Mouse (Mus musculus) hematopoietic stem cell, adult 5-6 weeks (primary cell): ENCODE measurements at regions not wholly inside any gene's neighbourhood (a gene's known extent, or its start where the extent isn't known, plus 50 kb on each side); places are given as distances from the start of the nearest gene placed in this dataset.
A peak's percentile ranks its signal among the peaks of the same experiment; 100 is the strongest.

Source experiments
- ATAC-seq, 2 experiments: fragments of 125-278 bp in 1 of 2; replicated peaks in 1 of 2; 2 replicates each; pipeline ENCODE4 v1.8.0; 2016 to 2017; ENCODE audit warnings: inconsistent platforms in 2 of 2, mild to moderate bottlenecking in 2 of 2, moderate number of reproducible peaks in 2 of 2, low read depth in 1 of 2, moderate TSS enrichment in 1 of 2; ENCODE audit not compliant: low FRiP score in 2 of 2, poor library complexity in 2 of 2, severe bottlenecking in 2 of 2, insufficient read depth in 1 of 2, low TSS enrichment in 1 of 2

DNA sequence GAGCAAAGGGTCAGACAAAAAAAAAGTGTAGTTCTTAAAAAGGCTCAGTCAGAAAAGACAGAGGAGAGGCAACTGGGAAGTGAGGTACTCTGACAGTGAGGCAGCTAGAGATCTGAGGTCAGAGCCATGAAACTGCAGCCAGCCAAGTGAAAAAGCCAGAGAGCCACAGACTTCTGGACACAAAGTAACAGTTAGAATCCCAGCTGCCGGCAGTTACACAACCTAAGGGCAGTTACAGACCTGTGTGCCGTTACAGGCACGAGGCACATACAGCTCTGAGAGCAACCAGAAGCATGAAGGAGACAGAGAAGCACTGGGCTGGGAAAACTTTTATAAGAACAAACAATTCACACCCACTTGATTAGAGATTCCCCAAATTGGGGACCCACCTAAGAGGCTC lies 94.9 kb upstream of the Kdm8 start:
- no peak for ATAC-seq

DNA sequence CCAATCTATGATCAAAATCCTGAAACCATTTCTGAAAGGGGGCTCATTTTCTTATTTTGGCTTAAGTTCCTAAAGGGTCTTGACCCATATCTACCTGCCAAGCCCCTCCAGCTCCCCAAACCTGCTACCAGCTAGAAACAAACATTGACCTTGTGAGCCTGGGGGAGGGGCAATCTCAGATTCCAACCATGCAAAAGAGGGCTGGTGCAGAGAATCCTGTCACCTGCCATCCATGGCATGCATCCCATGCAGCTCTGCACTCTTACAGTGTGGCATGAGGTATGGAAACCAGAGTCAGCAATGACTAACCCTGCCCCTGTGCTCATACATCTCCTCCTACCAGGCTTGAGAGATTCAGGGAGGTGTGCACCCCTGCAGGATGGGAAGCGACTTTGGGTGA lies 90.3 kb upstream of the Kdm8 start:
- ATAC-seq = no peak

DNA sequence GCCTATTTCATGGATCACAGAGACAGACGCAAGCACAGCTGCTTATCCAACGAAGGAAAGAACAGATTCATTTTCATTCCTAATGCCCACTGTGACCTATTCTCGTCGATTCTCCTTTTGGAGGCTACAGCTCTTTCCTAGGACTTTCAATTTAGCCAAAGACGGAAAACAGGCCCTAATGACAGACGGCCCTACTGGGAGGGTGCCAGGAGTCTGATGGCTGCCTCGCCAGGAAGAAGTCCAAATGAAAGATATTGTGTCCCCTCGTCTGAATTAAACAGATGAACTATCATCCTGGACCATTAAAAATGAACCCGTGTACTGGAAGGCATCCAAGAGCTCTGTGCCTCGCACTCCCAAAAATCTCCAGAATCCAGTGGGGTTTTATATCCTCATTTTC lies 89.5 kb upstream of the Kdm8 start:
- no peak for ATAC-seq

DNA sequence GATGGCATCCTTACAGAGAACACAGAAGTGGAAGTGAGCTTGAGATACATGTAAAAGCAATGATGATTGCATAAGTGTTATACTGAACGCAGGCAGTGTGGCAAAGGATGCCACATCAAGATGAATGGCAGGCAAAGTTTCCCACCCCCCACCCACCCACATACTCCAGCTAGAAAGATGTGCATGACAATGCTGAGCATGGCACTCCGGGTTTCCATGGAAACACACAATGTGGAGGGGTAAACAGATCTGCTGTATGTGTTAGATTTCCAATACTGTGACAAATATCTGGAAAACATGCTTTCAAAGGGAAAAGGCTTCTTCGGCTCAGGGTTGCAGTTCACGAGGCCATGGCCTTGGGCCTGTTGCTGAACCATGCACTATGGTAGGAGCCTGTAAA lies 86.5 kb upstream of the Kdm8 start:
- no peak for ATAC-seq

DNA sequence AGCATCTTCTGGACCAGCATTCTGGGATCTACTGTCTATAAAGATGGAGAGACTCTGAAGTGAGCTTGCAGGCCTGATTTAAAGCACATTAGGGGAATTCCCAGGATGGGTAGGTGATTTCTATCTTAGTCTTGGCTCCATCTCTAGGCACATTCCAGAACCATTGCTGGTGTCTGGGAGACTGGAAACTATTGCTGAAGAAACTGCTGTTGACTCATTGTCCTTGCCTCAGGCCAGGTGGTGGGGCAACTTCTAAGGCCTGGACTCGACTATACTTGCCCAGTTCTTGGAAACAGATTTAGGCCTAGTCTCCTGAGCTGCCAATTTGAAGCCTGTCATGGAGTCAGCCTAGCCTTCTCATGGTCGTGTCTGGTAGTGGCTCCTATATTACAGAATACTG lies 61.5 kb upstream of the Kdm8 start:
- no peak for ATAC-seq

DNA sequence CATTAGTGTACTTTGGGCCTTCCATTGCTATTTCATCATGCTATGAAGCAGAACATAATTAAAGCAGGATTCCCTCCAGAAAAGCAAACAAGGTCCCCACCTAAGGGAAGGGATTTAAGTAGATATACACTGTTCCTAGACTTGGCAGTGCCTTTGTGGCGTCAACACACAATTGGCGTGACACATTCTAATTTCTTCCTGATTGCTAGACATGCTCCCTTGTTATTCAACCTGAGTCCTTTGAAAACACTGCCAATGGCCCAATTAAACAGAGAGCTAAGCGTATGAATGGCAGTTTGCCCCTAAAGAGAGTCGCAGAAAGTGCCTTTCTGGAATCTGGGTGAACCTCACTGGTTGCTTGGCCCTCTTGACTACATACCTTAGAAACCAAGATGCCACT lies 60.3 kb upstream of the Kdm8 start:
- no peak for ATAC-seq

DNA sequence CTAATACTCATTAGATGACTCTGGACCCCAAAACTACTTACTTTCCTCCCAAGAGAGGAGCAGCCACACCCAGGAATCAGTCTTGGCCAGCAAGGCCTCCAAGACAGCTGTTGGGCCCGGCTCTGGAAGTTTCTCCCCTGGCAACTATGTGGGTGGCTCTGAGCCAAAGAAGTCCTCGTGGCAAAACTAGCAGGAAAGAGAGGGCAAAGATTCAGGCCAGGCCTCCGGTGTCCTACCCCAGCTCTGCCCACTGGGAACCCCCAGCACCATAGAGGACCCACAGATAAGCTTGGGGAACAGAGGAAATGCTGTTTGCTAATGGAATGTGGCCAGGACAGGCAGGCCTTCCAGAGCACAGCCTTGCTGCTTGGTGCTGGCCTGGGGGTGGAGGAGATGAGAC lies 51.9 kb upstream of the Kdm8 start:
- no peak for ATAC-seq

DNA sequence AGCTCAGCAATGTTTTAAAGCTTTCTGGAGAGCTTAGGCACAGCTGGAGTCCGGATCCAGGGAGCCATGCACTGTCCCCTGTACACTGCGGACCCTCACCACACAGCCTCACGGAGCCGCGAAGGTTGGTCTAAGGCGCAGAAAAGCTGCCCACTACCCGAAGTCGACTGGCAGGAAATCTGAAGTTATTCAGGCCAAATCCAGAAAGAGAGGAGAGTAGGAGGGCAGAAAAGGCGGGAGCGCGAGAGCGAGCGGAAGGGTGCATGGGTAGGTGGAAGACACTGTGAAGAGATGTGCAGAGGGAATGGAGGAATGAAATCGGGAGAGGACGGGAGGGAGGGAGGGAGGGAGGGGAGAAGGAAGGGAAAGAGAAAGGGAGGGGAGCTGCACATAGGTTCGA lies 51.2 kb upstream of the Kdm8 start:
- ATAC-seq = no peak

DNA sequence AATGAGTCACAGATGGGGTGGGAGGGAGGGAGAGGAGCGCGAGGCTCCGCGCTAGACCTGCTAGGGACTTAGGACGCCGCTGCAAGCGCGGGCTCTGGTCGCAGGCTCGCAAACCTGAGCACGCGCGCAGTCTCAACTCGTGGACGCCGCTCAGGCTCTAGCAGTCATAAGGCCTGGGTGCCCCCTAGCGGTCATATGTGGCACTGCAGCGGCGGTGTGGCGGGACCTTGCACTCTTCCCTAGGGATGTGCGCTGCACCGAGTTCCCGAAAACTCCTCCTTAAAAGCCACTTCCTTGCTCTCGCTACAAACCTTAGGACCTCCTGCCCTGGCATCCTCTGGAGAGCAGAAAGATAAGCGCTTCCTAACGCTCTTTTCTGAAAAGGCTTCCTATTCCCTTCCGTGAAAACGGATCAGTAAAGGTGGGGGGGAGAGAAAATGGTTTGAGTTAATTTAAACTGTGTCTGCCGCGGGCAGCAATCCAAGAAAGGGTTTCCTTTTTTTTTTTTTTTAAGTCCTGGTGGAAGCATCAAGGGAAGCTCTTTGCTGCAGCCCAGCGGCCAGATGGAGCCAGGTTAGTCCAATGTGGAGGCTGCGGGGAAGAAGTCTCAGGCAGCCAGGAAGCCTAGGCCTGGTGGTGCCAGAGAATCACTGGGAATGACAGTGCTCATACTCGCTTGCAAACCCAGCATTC lies 50.7 kb upstream of the Kdm8 start:
- peak; percentile 90 to 92 for ATAC-seq
